Mouse (Mus musculus): ENCODE results near the gene Themis.

- TF ChIP-seq CTCF (IDR thresholded peaks at IDR 0.05; ENCODE audit: low read depth) (no peak), EP300 (IDR thresholded peaks at IDR 0.05; ENCODE audit: low read depth) (no peak)
Observed at GRCm38 (mm10) chr10:28822320-28822719, 154.2 kb downstream of the Themis start.

Measured in heart, postnatal 0 days (tissue).